Comparison of ENCODE assay signal across 8 mouse cellular contexts in the genomic region with DNA sequence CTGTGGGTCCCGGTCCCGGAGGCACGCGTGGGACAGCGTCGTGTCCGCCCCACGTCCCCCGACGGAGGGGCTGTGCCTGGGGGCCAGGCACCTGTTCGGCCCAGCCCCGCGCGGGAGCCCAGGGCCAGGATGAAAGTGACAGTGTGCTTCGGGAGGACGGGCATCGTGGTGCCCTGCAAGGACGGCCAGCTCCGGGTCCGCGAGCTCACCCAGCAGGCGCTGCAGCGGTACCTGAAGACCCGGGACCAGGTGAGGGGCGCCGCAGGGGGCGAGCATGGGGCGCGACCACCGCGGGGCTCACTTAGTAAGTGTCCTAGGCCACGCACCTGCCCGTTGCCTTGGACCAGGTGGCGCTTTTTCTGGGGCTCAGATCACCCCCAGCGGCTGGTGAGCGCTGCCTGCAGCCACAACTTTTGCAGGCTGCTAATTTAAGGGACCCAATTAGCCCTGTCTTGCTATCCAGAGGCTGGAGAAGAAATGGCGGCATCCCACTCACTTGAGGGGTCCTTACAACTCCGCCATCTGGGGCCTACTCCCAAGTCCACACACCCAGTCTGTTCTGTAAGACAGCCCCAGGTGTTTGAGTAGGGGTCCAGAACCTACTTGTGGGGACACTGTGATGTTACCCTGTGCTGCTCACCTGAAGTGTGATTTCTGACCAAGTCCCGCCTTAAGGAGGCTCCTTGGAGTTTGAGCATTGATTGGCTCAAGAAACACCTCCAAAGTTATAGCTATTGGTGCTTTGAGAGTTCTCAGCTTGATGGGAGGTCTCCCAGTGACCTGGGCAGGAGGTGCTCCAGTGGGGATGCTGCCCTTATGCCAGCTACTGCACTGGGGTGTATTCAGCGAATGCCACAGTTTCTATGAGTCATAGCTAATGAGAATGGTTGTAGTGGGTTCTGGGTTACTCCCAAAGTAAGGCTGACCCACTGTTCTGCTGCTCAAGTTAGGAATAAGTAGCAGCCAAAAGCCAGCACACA. TPM values are rescaled to one million over a fixed set of nuclear protein-coding genes. Genes with fewer than 3 reads are reported as not detected.
DNase-seq lines count a peak whose midpoint lies in the region; ATAC-seq lines count a peak whose summit lies in the region.

No protein-coding gene starts in this region.

- 3% methylated on average over 40 of the region's 40 CpGs for WGBS in forebrain, embryonic 10.5 days
- WGBS in hindbrain, embryonic 10.5 days, result 3% methylated on average over 40 of the region's 40 CpGs
- WGBS in limb, embryonic 12.5 days, result 4% methylated on average over 40 of the region's 40 CpGs
- 3% methylated on average over 40 of the region's 40 CpGs for WGBS in midbrain, embryonic 13.5 days

- H3K36me3 ChIP-seq in forebrain, embryonic 10.5 days (replicated peaks), result no peaks in the 10 kb centered on the region
- H3K36me3 ChIP-seq in hindbrain, embryonic 10.5 days, result no peaks in the 10 kb centered on the region
- H3K36me3 ChIP-seq in limb, embryonic 12.5 days, result no peaks in the 10 kb centered on the region
- no peaks in the 10 kb centered on the region for H3K36me3 ChIP-seq in midbrain, embryonic 13.5 days

- DNase-seq in cerebellum, postnatal 10 days, result peak; percentile 42 to 44
- no peak for DNase-seq in cerebellum, adult 9-11 months
- peak; percentile 60 for DNase-seq in Muller cell, postnatal 12 days (ENCODE audit: inconsistent ontology term)
- DNase-seq in forebrain, embryonic 10.5 days (ENCODE audit: extremely low spot score, low spot score), result peak; percentile 42
- DNase-seq in hindbrain, embryonic 10.5 days (ENCODE audit: low spot score), result peak; percentile 50
- DNase-seq in adipocyte (ENCODE audit: low spot score), result no peak

- H3K9me3 ChIP-seq in forebrain, embryonic 10.5 days, result no peaks in the 10 kb centered on the region
- H3K9me3 ChIP-seq in hindbrain, embryonic 10.5 days, result no peaks in the 10 kb centered on the region
- H3K9me3 ChIP-seq in limb, embryonic 12.5 days, result no peaks in the 10 kb centered on the region
- no peaks in the 10 kb centered on the region for H3K9me3 ChIP-seq in midbrain, embryonic 13.5 days

- H3K4me2 ChIP-seq in limb, embryonic 12.5 days, result peak overlapping the region; percentile 94
- peak overlapping the region; percentile 99 for H3K4me2 ChIP-seq in midbrain, embryonic 13.5 days (replicated peaks)

- peak overlapping the region; percentile 85 for H3K9ac ChIP-seq in limb, embryonic 12.5 days (replicated peaks)
- H3K9ac ChIP-seq in midbrain, embryonic 13.5 days (replicated peaks), result peak overlapping the region; percentile 84

- peak; percentile 65 for ATAC-seq in limb, embryonic 12.5 days (ENCODE audit: insufficient number of reproducible peaks, insufficient read depth, low FRiP score, low TSS enrichment, low read depth)
- peak; percentile 82 for ATAC-seq in midbrain, embryonic 13.5 days

- H3K4me1 ChIP-seq in forebrain, embryonic 10.5 days, result peaks cover 21% of the 10 kb centered on the region
- H3K4me1 ChIP-seq in hindbrain, embryonic 10.5 days (replicated peaks), result peaks cover 20% of the 10 kb centered on the region
- H3K4me1 ChIP-seq in limb, embryonic 12.5 days (replicated peaks), result peaks cover 13% of the 10 kb centered on the region
- H3K4me1 ChIP-seq in midbrain, embryonic 13.5 days (replicated peaks), result peaks cover 10% of the 10 kb centered on the region; the same call in 1 of the 2 replicates

- peak overlapping the region; percentile 95 for H3K4me3 ChIP-seq in forebrain, embryonic 10.5 days
- peak overlapping the region; percentile 78 for H3K4me3 ChIP-seq in hindbrain, embryonic 10.5 days
- peak overlapping the region; percentile 92 for H3K4me3 ChIP-seq in limb, embryonic 12.5 days (replicated peaks)
- H3K4me3 ChIP-seq in midbrain, embryonic 13.5 days (replicated peaks), result peak overlapping the region; percentile 80

- peaks cover 37% of the 10 kb centered on the region for H3K27me3 ChIP-seq in forebrain, embryonic 10.5 days (ENCODE audit: poor library complexity, severe bottlenecking)
- H3K27me3 ChIP-seq in hindbrain, embryonic 10.5 days (ENCODE audit: insufficient read depth, poor library complexity, severe bottlenecking), result peaks cover 22% of the 10 kb centered on the region
- peaks cover 11% of the 10 kb centered on the region for H3K27me3 ChIP-seq in limb, embryonic 12.5 days
- H3K27me3 ChIP-seq in midbrain, embryonic 13.5 days, result peaks cover 16% of the 10 kb centered on the region

- peak overlapping the region; percentile 93 for H3K27ac ChIP-seq in forebrain, embryonic 10.5 days
- H3K27ac ChIP-seq in hindbrain, embryonic 10.5 days, result peak overlapping the region; percentile 92
- H3K27ac ChIP-seq in limb, embryonic 12.5 days, result peak overlapping the region; percentile 72
- H3K27ac ChIP-seq in midbrain, embryonic 13.5 days, result no peak overlapping the region

RNA-seq across cellular contexts. Expression of gene Pard3b, which starts 0.8 kb away (rescaled TPM):
- polyA plus RNA-seq in forebrain, embryonic 10.5 days (2016; fragmentation: Nextera tagmentation; extraction: Ambion mirVana), result 7.0 and 7.2 TPM in 2 replicates
- 11.9 and 12.7 TPM in 2 replicates for polyA plus RNA-seq in hindbrain, embryonic 10.5 days (2016; fragmentation: Nextera tagmentation; extraction: Ambion mirVana)
- 19.9 and 20.0 TPM in 2 replicates for polyA plus RNA-seq in limb, embryonic 12.5 days (2016; fragmentation: Nextera tagmentation; extraction: Ambion mirVana)
- 6.6 and 9.4 TPM in 2 replicates for polyA plus RNA-seq in midbrain, embryonic 13.5 days (2015; fragmentation: Nextera tagmentation; extraction: Ambion mirVana)

Comparison
In these comparisons a context has a peak if more than half of its experiments do, and no peak if none do; other contexts are left out.
1. DNase-seq: peak in cerebellum, postnatal 10 days (2 of 2), Muller cell, postnatal 12 days (single experiment), forebrain, embryonic 10.5 days (single experiment) and hindbrain, embryonic 10.5 days (single experiment); none in cerebellum, adult 9-11 months (single experiment) and adipocyte (single experiment).
2. Peak in every context shown above with its lines, with median percentiles within 50 percentile points of each other: H3K4me3 ChIP-seq.